Mouse (Mus musculus): ENCODE data around the gene Cyb561.

Cyb561 gene

DNA sequence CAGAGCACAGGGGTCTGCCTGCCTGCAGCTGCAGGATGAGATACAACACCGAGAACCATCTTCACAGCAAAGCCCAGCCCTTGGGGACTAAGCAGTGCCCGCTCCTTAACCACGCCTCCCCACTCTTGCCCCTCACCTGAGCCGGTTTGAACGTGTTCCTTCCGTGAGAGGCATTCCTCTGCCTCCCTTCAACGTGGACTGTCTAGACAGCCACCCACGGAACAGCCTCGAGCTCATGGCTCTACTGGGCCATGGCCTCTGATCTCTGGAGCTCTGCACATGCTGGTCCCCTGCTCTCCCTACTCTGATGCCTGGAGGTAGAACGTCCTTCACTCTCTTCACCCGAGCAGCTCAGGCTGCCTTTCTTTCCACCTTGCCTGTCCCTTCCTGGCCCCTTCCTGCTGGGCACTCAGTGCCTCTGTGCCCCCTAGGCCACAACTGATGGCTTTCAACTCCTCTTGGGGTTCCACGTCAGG is at the start of gene Cyb561:
TSS of gene Cyb561 (minus strand) at position 426 of the 476 bp plus-strand sequence.
- no peak for DNase-seq (ENCODE audit: low spot score)

DNA sequence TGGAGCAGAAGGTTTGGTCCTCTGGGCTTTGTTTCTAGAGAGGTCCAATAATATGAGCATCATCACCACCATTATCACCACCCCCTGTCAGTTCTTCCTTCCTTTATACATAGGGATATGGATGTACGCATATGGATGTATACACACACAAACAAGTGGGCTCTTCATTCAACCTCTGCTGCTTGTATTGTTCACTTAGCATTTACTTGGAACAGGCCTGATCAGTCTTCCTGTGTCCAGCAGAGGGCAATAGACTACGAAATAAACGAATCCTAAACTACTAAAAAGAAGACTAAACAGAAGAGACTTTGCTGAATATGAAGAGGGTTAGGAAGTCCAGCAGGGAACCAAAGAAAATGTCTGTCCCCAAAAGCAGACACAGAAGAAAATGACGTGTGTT is 48.6 kb upstream of the Cyb561 start:
- no peak for DNase-seq (ENCODE audit: low spot score)

DNA sequence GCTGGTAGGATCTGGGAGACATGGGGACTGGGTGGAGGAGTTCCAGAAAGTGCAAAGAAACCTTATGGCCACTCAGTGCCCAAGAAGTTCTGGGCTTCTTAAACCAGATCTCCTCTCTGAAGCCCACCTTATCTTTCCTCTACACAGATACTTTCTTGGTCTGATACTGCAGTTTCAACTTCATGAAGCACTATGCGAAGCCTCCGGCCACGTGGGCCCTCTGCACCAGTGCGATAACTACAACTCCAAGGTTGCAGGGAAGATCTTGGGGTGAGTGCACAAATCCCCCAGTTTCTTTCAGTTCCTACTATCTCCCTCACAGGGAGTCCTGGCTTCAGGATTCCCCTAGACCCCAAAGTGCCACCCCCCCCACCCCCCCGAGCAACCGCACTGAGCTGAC is 46.9 kb upstream of the Cyb561 start:
- DNase-seq (ENCODE audit: low spot score), result no peak

DNA sequence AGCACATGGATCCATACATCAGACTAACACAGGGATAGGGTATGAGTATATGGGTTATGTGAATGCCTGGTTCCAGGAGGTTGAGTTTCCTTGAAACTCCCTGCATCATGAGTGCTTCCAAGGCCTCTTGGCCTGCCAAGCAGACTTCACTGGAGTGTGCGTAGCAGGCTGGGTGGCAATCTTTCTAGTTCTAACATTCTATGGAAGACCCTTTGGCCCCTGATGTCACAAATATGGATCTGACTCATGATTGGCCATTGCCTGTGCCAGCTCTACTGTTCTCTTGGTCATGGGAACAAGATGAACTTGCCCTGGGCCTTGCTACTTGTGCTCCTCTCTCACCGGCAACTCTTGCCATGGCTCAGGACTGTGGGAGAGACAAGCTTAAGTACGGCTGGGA is 41.2 kb upstream of the Cyb561 start, which contains the start of gene Ace3:
TSS of gene Ace3 (plus strand) at position 301 of the 400 bp plus-strand sequence.
- no peak for DNase-seq (ENCODE audit: low spot score)

DNA sequence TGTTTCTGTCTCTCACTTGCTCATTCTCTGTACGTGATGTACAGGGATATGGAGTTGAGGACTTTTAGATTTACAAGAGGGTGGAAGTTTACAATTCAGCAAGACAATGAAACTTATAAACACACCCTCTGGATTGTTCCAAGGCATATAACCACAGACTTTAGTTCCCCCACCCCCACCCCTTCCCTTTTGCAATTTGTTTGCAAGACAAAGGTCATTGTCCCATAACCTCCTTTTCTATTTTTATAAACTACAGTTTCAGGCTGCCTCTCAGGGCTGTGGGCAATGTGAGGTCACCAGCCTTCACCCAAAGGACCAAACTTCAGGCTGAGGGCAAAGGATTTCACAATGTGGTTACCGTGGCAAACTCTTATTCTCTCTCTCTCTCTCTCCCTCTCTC is 37.1 kb upstream of the Cyb561 start:
- DNase-seq (ENCODE audit: low spot score), result no peak

DNA sequence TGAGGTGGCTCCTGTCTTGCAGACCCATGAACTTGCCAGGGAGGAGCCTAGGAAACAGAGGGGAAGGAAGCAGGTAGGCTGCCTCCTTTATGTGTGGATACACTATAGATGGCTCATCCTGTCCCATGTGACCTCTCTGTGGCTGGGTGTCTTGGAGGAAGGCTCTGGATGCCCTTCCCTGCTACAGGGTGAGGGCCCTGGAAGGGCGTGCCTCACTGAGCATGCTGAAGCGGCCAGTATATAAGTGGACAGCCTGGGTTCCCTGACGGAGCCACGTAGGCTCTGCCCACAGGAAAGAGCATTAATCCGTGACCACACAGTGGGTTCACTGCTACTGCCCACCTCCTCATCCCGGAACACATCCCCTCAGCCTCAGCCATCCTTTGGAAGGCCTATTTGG is 36.3 kb upstream of the Cyb561 start:
- DNase-seq (ENCODE audit: low spot score), result no peak

DNA sequence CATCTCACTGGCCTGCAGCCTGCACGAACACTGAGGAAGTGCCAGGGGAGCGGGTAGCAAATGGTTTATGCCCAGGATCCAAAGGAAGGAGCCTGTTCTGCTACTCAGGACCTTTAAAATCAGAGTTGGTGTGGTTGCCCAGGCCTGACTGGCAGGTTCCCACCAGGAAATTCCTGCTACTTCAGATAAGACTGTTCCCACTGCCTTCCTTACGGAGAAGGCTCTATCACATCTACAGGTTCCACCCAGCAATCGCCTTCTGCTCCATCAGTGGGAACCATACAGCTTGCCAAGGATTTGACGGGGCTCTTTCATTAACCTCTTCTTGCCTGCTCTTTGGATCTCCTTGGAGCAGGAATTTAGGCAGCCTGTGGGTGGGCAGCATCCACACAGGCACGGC is 34.3 kb upstream of the Cyb561 start:
- no peak for DNase-seq (ENCODE audit: low spot score)

DNA sequence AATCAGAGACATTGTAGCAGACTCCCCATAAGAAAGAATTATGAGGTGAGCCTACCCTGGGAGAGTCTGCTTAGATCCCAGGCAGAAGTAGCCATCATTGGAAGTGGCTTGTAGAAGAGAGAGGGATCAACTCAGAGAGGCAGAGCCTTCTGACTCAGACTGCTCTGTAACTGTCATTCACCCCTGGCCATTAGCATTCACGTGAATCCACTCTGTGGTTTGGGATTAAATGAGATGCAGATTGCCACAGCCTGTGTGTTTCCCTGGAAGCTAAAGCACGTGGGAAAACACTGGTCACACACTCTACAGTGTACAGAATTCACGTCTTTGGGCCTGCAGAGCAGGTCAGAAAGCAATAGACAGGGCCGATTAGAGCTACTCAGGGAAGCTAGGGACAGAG is 31.3 kb upstream of the Cyb561 start:
- no peak for DNase-seq (ENCODE audit: low spot score)

DNA sequence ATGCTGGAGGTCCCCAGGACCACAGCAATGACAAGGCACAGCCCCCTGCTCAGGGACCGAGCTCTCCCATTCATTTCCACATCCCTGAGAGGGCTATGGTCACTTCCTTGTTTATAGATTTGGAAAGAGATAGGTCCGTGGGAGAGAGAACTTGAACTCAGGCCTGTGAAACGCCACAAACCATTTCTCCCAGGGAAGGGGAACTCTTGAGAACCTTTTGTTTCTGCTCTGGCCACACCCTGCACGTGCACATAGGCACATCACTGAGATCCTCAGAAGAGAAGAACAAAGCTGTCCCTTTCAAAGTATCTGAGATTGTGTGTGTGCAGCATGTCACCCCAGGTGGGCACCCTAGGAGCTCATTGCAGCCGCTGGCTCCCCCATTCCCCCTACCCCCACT is 25.5 kb upstream of the Cyb561 start:
- DNase-seq (ENCODE audit: low spot score), result no peak

DNA sequence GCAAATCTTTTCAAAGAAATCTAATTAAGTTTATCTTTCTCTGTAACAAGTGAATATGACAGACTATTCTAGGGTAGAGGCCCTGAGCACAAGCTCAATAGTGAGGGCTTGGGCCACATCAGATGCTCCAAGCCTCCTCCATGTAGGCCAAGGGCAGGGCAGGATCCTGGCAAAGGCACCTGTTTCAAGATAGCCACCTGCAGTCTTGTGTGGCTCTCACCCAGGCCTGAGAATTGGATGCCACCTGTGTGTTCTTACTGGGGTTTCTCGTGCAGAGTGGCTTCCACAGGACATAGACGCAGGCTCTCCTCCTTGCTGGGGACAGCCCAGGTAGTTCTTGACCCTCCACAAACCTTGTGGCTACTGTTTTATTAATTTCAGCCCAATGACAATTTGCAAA is 25.1 kb upstream of the Cyb561 start:
- DNase-seq (ENCODE audit: low spot score), result no peak

DNA sequence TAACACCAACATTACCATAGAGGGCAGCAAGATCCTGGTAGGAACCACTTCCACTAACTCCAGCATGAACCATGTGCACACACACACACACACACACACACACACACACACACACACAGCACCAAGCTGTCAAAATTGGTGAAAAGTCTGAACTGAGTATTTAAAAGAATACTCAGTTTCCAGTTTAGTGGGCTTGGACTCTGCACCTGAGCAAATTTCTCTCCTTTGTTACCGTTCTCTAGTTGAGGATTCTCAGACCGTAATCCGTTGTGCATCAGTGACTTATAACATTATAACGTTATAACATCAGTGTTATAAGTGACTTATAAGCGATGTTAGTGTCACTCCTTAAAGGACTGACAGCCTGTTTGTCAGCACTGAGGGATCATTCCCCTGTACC is 22.5 kb upstream of the Cyb561 start:
- DNase-seq (ENCODE audit: low spot score), result no peak

DNA sequence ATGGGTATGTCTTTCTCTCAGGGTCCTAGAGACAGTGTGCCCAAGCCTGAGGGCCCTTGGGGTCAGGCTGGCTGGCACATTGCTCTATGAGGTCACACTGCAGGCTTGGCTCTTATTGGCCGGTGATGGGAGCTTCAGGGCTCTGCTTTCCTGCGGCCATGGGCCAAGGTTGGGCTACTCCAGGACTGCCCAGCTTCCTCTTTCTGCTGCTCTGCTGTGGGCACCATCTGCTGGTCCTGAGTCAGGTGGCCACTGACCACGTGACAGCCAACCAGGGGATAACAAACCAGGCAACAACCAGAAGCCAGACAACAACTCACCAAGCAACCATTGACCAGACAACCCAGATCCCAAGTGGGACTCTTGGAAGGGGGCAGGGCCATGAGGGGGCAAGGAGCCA is 21.9 kb upstream of the Cyb561 start:
- no peak for DNase-seq (ENCODE audit: low spot score)

DNA sequence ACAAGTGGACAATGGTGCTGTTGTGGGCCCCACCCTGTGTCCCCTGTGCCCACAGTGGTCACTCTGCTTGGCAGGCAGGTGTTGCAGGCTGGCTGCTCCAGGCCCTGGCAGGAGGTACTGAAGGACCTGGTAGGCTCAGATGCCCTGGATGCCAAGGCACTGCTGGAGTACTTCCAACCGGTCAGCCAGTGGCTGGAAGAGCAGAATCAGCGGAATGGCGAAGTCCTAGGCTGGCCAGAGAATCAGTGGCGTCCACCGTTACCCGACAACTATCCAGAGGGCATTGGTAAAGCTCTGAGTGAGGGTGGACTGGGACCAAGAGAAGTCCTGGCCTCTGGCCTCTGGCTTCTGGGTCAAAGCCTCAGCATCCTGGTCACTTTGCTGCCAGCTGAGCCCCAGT is 21.5 kb upstream of the Cyb561 start:
- no peak for DNase-seq (ENCODE audit: low spot score)

DNA sequence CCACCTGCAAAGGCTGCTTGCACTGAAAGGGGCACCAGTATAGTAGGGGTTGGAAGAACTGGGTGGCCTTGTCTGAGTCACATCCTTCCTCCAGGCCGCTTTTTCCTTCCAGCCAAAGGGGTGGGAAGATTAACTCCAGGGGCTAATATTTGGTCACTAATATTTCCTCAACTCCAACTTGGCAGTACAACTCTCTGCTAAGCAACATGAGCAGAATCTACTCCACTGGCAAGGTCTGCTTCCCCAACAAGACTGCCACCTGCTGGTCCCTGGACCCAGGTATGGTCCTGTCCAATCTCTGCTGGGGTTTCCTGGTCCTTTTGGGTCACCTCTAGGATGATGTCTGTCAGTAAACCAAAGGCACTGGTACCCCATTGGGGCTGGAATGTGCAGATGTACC is 16.4 kb upstream of the Cyb561 start:
- peak; percentile 86 for DNase-seq (ENCODE audit: low spot score)

DNA sequence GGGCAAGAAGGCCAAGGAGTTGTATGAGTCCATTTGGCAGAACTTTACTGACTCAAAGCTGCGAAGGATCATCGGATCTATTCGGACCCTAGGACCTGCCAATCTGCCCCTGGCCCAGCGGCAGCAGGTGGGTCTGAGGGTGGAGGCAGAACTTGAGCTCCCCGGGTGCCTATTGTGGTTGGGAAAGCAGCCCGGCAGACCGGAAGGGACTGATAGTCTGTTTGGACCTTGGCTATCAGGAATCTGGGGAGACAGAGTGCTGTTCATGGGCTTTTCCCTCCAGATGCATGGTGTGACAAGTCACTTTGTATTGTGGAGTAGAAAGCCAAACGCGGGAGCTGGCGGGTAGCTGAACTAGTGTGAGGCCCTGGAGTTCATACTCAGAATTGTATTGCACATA is 15.8 kb upstream of the Cyb561 start:
- DNase-seq (ENCODE audit: low spot score), result peak; percentile 43

DNA sequence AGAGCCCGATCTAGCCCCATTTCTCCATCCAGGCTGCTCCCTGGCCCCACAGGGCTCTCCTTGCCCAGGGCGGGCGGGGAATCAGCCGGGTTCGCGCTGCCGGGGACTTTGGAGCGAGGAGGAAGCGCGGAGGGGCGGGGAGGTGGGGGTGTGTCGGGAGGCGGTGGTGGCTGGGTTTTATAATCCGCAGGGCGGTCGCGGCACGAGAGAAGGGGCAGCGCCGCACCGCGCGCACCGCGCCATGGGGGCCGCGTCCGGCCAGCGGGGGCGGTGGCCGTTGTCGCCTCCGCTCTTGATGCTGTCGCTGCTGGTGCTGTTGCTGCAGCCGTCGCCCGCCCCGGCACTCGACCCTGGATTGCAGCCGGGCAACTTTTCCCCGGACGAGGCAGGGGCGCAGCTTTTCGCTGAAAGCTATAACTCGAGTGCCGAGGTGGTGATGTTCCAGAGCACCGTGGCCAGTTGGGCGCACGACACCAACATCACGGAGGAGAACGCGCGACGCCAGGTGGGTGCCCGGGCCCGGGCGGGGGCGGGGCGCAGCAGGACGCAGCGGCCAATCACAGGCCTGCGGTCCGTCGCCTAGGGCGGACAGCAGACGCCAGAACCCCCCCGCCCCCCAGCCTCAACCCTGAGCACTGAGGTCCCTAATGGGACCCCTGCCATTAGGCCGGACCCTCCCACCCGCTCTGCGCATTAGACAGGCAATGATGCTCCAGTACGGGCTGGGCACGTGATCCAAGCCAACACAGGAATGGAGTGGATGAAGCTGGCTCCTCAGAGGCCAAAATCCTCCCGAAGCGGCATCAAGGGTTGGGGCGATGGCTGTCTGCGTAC is 14.8 kb upstream of the Cyb561 start, which contains the start of gene Ace:
TSS of gene Ace (plus strand) at position 205 of the 834 bp plus-strand sequence.
- DNase-seq (ENCODE audit: low spot score), result peak; percentile 66

DNA sequence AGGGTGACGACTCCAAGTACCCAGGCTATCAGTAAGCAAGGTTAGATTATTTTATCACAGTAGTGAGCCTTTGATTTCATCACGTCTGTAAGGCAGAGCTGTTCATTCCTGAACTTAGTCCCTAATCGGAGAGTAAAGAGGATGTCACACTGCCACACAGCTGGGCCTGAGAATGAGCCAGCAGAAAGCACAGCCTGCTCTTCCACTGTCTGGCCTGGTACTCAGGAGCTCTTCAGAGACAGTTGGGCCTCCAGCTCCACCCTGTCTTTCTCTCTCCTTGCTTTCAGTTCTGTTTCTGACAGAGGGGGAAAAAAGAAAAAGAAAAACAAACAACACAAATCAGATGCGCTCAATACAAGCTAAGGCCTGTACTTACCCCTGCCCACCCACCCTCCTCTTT is 13.2 kb upstream of the Cyb561 start:
- DNase-seq (ENCODE audit: low spot score), result no peak

DNA sequence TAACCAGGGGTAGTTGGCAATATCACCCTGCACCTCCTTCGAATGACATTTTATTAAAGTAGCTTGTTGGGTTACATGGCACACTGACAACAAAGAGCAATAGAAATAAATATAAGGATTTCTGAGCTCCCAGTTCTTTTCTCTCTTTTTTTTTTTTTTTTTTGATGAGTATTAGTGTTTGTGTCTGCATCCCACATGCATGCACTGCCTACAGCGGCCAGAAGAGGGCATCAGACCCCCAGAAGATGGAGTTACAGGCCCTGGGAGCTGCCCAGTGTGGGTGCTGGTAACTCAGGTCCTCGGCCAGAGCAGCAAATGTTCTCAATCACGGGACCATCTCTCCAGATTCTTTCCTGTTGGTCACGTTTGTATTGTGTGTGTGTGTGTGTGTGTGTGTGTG is 11.6 kb upstream of the Cyb561 start:
- no peak for DNase-seq (ENCODE audit: low spot score)

DNA sequence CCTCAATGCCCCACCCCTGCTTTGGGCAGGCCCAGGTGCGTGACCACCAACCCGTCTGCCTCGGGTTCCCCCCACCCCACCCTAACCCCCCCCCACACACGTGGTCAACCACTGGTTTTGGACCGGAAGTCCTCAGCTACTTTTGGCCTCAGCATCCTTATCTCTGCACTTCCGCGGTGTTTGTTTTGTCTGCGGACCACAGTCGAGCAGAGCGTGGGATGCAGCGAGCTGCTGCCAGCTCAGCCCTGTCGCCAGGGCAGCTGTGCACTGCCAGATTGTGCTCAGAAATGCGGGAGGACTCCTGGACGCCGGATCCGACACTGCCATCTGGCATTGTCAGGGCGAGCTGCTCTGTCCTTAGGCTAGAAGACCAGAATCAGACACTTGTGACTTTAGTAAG is 6.2 kb upstream of the Cyb561 start:
- DNase-seq (ENCODE audit: low spot score), result peak; percentile 64

DNA sequence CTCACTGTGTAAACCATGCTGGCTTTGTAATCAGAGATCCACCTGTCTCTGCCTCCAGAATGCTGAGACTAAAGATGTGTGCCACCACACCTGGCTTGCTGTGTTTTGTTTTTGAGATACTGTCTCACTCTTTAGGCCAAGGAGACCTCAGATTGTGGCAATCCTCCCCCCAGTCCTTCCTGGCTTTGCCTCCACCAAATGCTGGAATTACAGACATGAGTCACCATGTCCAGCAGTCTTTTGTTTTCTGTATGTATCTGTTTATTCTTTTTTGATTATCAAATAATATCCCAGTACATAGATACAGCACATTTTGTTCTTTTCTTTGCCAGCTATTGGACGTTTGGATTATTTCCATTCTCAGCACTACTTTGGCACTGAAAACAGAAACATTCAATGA is 5.4 kb upstream of the Cyb561 start:
- DNase-seq (ENCODE audit: low spot score), result no peak

DNA sequence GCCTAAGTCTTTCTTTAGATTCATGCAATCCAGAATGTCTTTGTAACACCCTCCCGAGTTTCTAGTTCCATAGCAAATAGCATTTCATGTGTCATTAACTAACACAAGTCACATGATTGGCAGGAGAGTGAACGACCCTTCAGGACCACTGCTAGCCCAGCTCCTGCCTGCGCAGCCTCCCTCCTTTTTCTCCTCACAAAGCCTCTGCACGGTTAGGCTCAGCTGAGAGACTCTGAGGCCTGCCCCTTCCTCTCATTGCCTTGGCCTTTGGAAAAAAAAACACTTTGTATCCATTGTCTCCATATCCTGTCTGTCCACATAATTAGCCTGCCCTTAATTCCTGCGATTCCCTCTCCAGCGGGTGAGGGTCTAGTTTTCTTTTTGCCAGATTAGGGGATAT is 4.4 kb upstream of the Cyb561 start:
- DNase-seq (ENCODE audit: low spot score), result no peak

DNA sequence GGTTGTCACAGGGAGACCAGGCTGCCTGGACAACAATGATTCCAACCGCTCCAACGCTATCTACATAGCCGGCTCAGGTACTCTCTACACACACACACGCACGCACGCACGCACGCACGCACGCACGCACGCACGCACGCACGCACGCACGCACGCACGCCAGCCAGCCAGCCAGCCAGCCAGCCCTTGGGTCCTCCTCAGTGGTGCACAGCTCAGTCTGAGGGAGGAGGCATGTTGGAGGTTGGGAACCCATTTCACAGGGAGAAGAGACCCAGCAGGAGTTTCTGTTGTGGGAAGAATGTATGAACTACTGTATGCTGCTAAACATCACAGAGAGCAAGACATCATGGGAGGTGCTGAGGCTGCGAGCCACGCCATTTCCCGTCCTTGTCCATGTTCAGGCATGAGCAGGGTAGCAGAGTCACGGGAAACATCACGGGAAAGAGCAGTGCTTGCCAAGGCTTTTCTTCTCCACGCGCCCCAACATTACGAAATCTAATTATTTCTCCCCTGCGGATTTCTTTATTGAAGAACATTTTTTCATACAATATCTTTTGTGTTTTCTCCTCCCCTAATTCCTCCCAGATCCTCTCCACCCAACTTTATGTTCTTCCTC is 2.8 kb upstream of the Cyb561 start:
- DNase-seq (ENCODE audit: low spot score), result no peak

DNA sequence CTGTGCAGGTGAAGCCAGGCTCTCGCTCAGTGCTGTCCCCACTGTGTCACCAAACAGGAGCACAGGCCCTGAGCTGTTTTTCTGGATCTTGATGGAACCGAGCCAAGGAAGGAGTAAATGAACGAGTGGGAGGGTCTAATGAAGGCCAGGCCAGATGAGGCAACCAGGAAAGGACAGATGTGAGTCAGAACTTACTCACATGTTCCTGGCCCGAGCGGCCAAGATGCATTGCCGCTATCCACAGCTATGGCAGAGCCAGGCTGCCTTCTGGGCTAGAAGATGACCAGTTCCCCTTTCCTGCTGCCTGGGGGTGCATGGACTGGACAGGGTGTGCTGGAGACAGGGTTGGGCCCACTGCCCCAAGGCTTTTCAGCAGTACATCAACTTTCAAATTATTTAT is 266 bp upstream of the Cyb561 start:
- no peak for DNase-seq (ENCODE audit: low spot score)

DNA sequence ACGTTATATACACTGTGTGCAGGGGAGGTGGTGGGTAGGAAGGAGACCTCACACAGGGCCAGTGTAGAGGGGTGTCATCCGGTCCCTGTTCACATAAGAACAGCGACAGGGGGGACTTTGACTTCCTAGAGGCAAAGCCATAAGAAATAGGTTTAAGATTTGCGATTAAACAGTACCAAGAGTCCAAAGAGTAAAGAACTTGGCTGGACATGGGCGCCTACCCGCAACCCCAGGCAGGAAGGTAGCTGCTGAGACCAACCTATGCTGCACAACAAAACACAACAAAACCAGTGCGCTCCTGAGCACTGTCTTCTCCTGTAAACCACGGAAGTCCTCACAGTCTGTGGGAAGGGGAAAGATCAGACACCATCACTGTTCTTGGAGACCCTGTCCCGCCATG is 1.0 kb downstream of the Cyb561 start:
- DNase-seq (ENCODE audit: low spot score), result no peak
